Mouse (Mus musculus) testis, adult 2 months (tissue): ENCODE results near the gene AC129217.1.

ENCODE experiments used
- CTCF ChIP-seq: fragments of 200-500 bp; IDR thresholded peaks from 2 replicates; pipeline ENCODE4 v1.5.1; 2012; ENCODE audit warnings: low read depth, mild to moderate bottlenecking, inconsistent platforms, low read length, moderate library complexity; ENCODE audit not compliant: control insufficient read depth, insufficient read depth, insufficient replicate concordance
- POLR2A ChIP-seq: fragments of 200-500 bp; IDR thresholded peaks from 2 replicates; pipeline ENCODE4 v1.6.1; 2012; ENCODE audit warnings: low read depth, mild to moderate bottlenecking, inconsistent platforms, low read length, moderate library complexity; ENCODE audit not compliant: control insufficient read depth

DNA sequence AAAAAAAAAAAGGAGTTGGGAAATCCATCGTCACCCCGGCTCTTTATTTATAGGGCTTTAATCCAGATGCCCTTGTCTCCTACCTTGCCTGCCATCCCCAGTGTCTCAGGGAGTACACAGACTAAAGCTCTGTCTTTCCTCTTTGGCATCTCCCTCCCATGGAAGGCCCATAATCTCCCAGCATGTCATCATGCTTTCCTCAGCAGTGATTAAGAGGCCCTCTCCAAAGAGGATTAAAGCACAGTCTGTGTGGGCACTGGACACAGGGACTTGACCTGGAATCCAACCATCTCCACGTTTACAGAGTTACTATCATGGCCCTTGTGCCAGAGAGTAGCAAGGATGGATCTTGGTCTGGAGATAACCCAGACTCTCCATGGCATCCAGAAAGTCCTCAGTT lies 54.0 kb downstream of the AC129217.1 start, which contains the start of the genes Lbhd1 and Gm49403:
- no peak for TF ChIP-seq CTCF
- no peak for TF ChIP-seq POLR2A
